Mouse (Mus musculus): ENCODE results near the gene Mtif3. TPM values are rescaled to one million over a fixed set of nuclear protein-coding genes. Genes with fewer than 3 reads are reported as not detected.
A peak's percentile ranks its signal among the peaks of the same experiment; 100 is the strongest.

Mtif3 gene
- polyA plus RNA-seq, 2 experiments, result 6.1 to 13.7 TPM

GRCm38 (mm10) chr5:146931422-146931821 lies 32.2 kb downstream of the Mtif3 start:
- no peak for TF ChIP-seq CTCF (IDR thresholded peaks at IDR 0.05; ENCODE audit: low read depth)
- no peak for TF ChIP-seq EP300 (IDR thresholded peaks at IDR 0.05; ENCODE audit: low read depth)
- no peaks in the 10 kb centered on the region for H3K4me1 ChIP-seq (replicated peaks; ENCODE audit: control insufficient read depth in 2 of 2, insufficient read depth in 2 of 2, low read length in 1 of 2)
- WGBS (ENCODE audit: insufficient replicate concordance), result 60% methylated on average over 7 of the region's 7 CpGs
- no peak overlapping the region for H3K4me2 ChIP-seq (ENCODE audit: low read depth)
- no peaks in the 10 kb centered on the region for H3K9me3 ChIP-seq (ENCODE audit: control insufficient read depth, low read length)
- H3K36me3 ChIP-seq (replicated peaks; ENCODE audit: control insufficient read depth, insufficient read depth, low read depth), result no peaks in the 10 kb centered on the region
- H3K9ac ChIP-seq (replicated peaks), result no peak overlapping the region
- no peaks in the 10 kb centered on the region for H3K27me3 ChIP-seq (ENCODE audit: control insufficient read depth, insufficient read depth, low read length)
- no peak overlapping the region for H3K4me3 ChIP-seq (ENCODE audit: insufficient read depth in 1 of 2, low read depth in 2 of 2, low read length in 2 of 2)
- ATAC-seq (ENCODE audit: insufficient read depth), result no peak
- H3K27ac ChIP-seq, result no peak overlapping the region
- DNase-seq (ENCODE audit: low read depth in 3 of 3, low spot score in 3 of 3), result no peak

GRCm38 (mm10) chr5:146926673-146927072 lies 36.9 kb downstream of the Mtif3 start:
- no peaks in the 10 kb centered on the region for H3K9me3 ChIP-seq (ENCODE audit: control insufficient read depth, low read length)
- DNase-seq (ENCODE audit: low read depth in 3 of 3, low spot score in 3 of 3), result no peak
- no peak for ATAC-seq (ENCODE audit: insufficient read depth)
- no peak overlapping the region for H3K9ac ChIP-seq (replicated peaks)
- H3K4me3 ChIP-seq (ENCODE audit: insufficient read depth in 1 of 2, low read depth in 2 of 2, low read length in 2 of 2), result no peak overlapping the region
- no peak for TF ChIP-seq EP300 (IDR thresholded peaks at IDR 0.05; ENCODE audit: low read depth)
- no peak for TF ChIP-seq CTCF (IDR thresholded peaks at IDR 0.05; ENCODE audit: low read depth)
- H3K27ac ChIP-seq, result no peak overlapping the region
- 70% methylated on average over 5 of the region's 5 CpGs for WGBS (ENCODE audit: insufficient replicate concordance)
- H3K27me3 ChIP-seq (ENCODE audit: control insufficient read depth, insufficient read depth, low read length), result no peaks in the 10 kb centered on the region
- H3K4me2 ChIP-seq (ENCODE audit: low read depth), result no peak overlapping the region
- H3K36me3 ChIP-seq (replicated peaks; ENCODE audit: control insufficient read depth, insufficient read depth, low read depth), result no peaks in the 10 kb centered on the region
- H3K4me1 ChIP-seq (replicated peaks; ENCODE audit: control insufficient read depth in 2 of 2, insufficient read depth in 2 of 2, low read length in 1 of 2), result no peaks in the 10 kb centered on the region

GRCm38 (mm10) chr5:146923547-146923946 lies 40.1 kb downstream of the Mtif3 start:
- WGBS (ENCODE audit: insufficient replicate concordance), result 60% methylated on average over 5 of the region's 5 CpGs
- no peak overlapping the region for H3K27ac ChIP-seq
- ATAC-seq (ENCODE audit: insufficient read depth) (no peak), DNase-seq (ENCODE audit: low read depth in 3 of 3, low spot score in 3 of 3) (no peak)
- no peak overlapping the region for H3K4me2 ChIP-seq (ENCODE audit: low read depth)
- H3K9ac ChIP-seq (replicated peaks), result no peak overlapping the region
- no peaks in the 10 kb centered on the region for H3K27me3 ChIP-seq (ENCODE audit: control insufficient read depth, insufficient read depth, low read length)
- H3K4me1 ChIP-seq (replicated peaks; ENCODE audit: control insufficient read depth in 2 of 2, insufficient read depth in 2 of 2, low read length in 1 of 2), result no peaks in the 10 kb centered on the region
- no peaks in the 10 kb centered on the region for H3K9me3 ChIP-seq (ENCODE audit: control insufficient read depth, low read length)
- TF ChIP-seq CTCF (IDR thresholded peaks at IDR 0.05; ENCODE audit: low read depth) (no peak), EP300 (IDR thresholded peaks at IDR 0.05; ENCODE audit: low read depth) (no peak)
- no peaks in the 10 kb centered on the region for H3K36me3 ChIP-seq (replicated peaks; ENCODE audit: control insufficient read depth, insufficient read depth, low read depth)
- no peak overlapping the region for H3K4me3 ChIP-seq (ENCODE audit: insufficient read depth in 1 of 2, low read depth in 2 of 2, low read length in 2 of 2)

GRCm38 (mm10) chr5:146921224-146921623 lies 42.4 kb downstream of the Mtif3 start:
- Histone ChIP-seq H3K27me3 (ENCODE audit: control insufficient read depth, insufficient read depth, low read length) (no peaks in the 10 kb centered on the region), H3K4me1 (replicated peaks; ENCODE audit: control insufficient read depth in 2 of 2, insufficient read depth in 2 of 2, low read length in 1 of 2) (no peaks in the 10 kb centered on the region), H3K9me3 (ENCODE audit: control insufficient read depth, low read length) (no peaks in the 10 kb centered on the region), H3K36me3 (replicated peaks; ENCODE audit: control insufficient read depth, insufficient read depth, low read depth) (no peaks in the 10 kb centered on the region), H3K4me3 (ENCODE audit: insufficient read depth in 1 of 2, low read depth in 2 of 2, low read length in 2 of 2) (no peak overlapping the region), H3K4me2 (ENCODE audit: low read depth) (no peak overlapping the region), H3K27ac (no peak overlapping the region), H3K9ac (replicated peaks) (no peak overlapping the region)
- WGBS (ENCODE audit: insufficient replicate concordance), result 33% methylated on average over 8 of the region's 8 CpGs
- no peak for TF ChIP-seq EP300 (IDR thresholded peaks at IDR 0.05; ENCODE audit: low read depth)
- ATAC-seq (ENCODE audit: insufficient read depth) (no peak), DNase-seq (ENCODE audit: low read depth in 3 of 3, low spot score in 3 of 3) (no peak)

GRCm38 (mm10) chr5:146920314-146921161 lies 43.1 kb downstream of the Mtif3 start:
- no peak overlapping the region for H3K27ac ChIP-seq
- 7% methylated on average over 25 of the region's 27 CpGs for WGBS (ENCODE audit: insufficient replicate concordance)
- H3K4me2 ChIP-seq (ENCODE audit: low read depth), result peak overlapping the region; percentile 18; the same call in 1 of the 2 replicates

More at GRCm38 (mm10) chr5:146920314-146921161, 43.1 kb downstream of the Mtif3 start:
- DNase-seq (ENCODE audit: low read depth in 3 of 3, low spot score in 3 of 3) (no peak), ATAC-seq (ENCODE audit: insufficient read depth) (no peak)
- TF ChIP-seq EP300 (IDR thresholded peaks at IDR 0.05; ENCODE audit: low read depth) (no peak), CTCF (IDR thresholded peaks at IDR 0.05; ENCODE audit: low read depth) (no peak)
- H3K9ac ChIP-seq (replicated peaks), result no peak overlapping the region
- no peak overlapping the region for H3K4me3 ChIP-seq (ENCODE audit: insufficient read depth in 1 of 2, low read depth in 2 of 2, low read length in 2 of 2)
- no peaks in the 10 kb centered on the region for H3K27me3 ChIP-seq (ENCODE audit: control insufficient read depth, insufficient read depth, low read length)
- no peaks in the 10 kb centered on the region for H3K36me3 ChIP-seq (replicated peaks; ENCODE audit: control insufficient read depth, insufficient read depth, low read depth)
- H3K4me1 ChIP-seq (replicated peaks; ENCODE audit: control insufficient read depth in 2 of 2, insufficient read depth in 2 of 2, low read length in 1 of 2), result no peaks in the 10 kb centered on the region
- no peaks in the 10 kb centered on the region for H3K9me3 ChIP-seq (ENCODE audit: control insufficient read depth, low read length)
